Mouse (Mus musculus) MEL (cell line): ENCODE measurements around the gene Ttc9c.

ENCODE experiments used
- HCFC1 ChIP-seq: IDR thresholded peaks from 2 replicates; pipeline ENCODE4 v1.6.1; 2012; ENCODE audit warnings: low read depth, mild to moderate bottlenecking, inconsistent platforms, low read length, improper control_type of control experiment, moderate library complexity
- MYC ChIP-seq: IDR thresholded peaks from 2 replicates; pipeline ENCODE4 v1.6.1; 2011; ENCODE audit warnings: low read depth, mild to moderate bottlenecking, low read length, improper control_type of control experiment, moderate library complexity
- USF1 ChIP-seq: IDR thresholded peaks from 2 replicates; pipeline ENCODE4 v1.6.1; 2014; ENCODE audit warnings: low read depth, mild to moderate bottlenecking, inconsistent platforms, low read length, improper control_type of control experiment, moderate library complexity
- ZC3H11A ChIP-seq: IDR thresholded peaks from 2 replicates; pipeline ENCODE4 v1.6.1; 2012; ENCODE audit warnings: low read depth, mild to moderate bottlenecking, inconsistent platforms, low read length, improper control_type of control experiment
- ZNF384 ChIP-seq: IDR thresholded peaks from 2 replicates; pipeline ENCODE4 v1.6.1; 2012; ENCODE audit warnings: low read depth, mild to moderate bottlenecking, inconsistent platforms, low read length, improper control_type of control experiment

- TF ChIP-seq ZNF384, result no peak
- no peak for TF ChIP-seq HCFC1
- TF ChIP-seq USF1, result no peak
- TF ChIP-seq MYC, result no peak
- peak; percentile 82 for TF ChIP-seq ZC3H11A
Observed at GRCm38 (mm10) chr19:8859018-8859417, 39.9 kb upstream of the Ttc9c start.
